Mouse (Mus musculus) neural tube, embryonic 10.5 days (tissue): ENCODE results near the gene Pak1.

ENCODE experiments used
- DNase-seq: peaks from one replicate; pipeline ENCODE4 v3.0.0-alpha.2; 2017; ENCODE audit warnings: low spot score; ENCODE audit errors: extremely low spot score

Gene Pak1

GRCm38 (mm10) chr7:97788190-97788668 is at the start of gene Pak1:
TSS of gene Pak1 (plus strand) at chr7:97788541.
- peak; percentile 92 for DNase-seq

- DNase-seq: no peak
These were observed 47.4 kb upstream of the Pak1 start for GRCm38 (mm10) chr7:97740948-97741347.

GRCm38 (mm10) chr7:97741756-97742291 is 46.5 kb upstream of the Pak1 start:
- DNase-seq: no peak

GRCm38 (mm10) chr7:97745299-97745698 is 43.0 kb upstream of the Pak1 start:
- DNase-seq: peak; percentile 44

- no peak for DNase-seq
These were observed 41.1 kb upstream of the Pak1 start for GRCm38 (mm10) chr7:97747176-97747707.

- peak; percentile 78 for DNase-seq
These were observed 40.4 kb upstream of the Pak1 start for GRCm38 (mm10) chr7:97747787-97748497.

- peak; percentile 31 for DNase-seq
These were observed 39.7 kb upstream of the Pak1 start for GRCm38 (mm10) chr7:97748527-97749206.

GRCm38 (mm10) chr7:97749207-97750190 is 38.8 kb upstream of the Pak1 start:
- DNase-seq: peak; percentile 35

GRCm38 (mm10) chr7:97756967-97757881 is 31.1 kb upstream of the Pak1 start:
- DNase-seq: peak; percentile 25

GRCm38 (mm10) chr7:97764591-97764990 is 23.8 kb upstream of the Pak1 start:
- DNase-seq: no peak

- no peak for DNase-seq
These were observed 23.0 kb upstream of the Pak1 start for GRCm38 (mm10) chr7:97765181-97765962.

- DNase-seq: no peak
These were observed 22.4 kb upstream of the Pak1 start for GRCm38 (mm10) chr7:97765963-97766347.

GRCm38 (mm10) chr7:97766406-97767166 is 21.8 kb upstream of the Pak1 start:
- DNase-seq: no peak

GRCm38 (mm10) chr7:97767841-97768240 is 20.5 kb upstream of the Pak1 start:
- no peak for DNase-seq

- DNase-seq: no peak
These were observed 19.3 kb upstream of the Pak1 start for GRCm38 (mm10) chr7:97769020-97769419.

- no peak for DNase-seq
These were observed 17.3 kb upstream of the Pak1 start for GRCm38 (mm10) chr7:97770841-97771620.

- no peak for DNase-seq
These were observed 13.0 kb upstream of the Pak1 start for GRCm38 (mm10) chr7:97775380-97775779.

- DNase-seq: no peak
These were observed 12.4 kb upstream of the Pak1 start for GRCm38 (mm10) chr7:97775923-97776322.
